Mouse (Mus musculus): ENCODE measurements around the gene Cbarp. TPM values are rescaled to one million over a fixed set of nuclear protein-coding genes. Genes with fewer than 3 reads are reported as not detected.
A peak's percentile ranks its signal among the peaks of the same experiment; 100 is the strongest.

Gene Cbarp
- total and polyA plus RNA-seq, 2 experiments from 2014 or later = 106 to 270 TPM

GRCm38 (mm10) chr10:80174705-80175104 lies 34.1 kb upstream of the Cbarp start:
- Histone ChIP-seq H3K9me3 (ENCODE audit: low read length) (no peaks in the 10 kb centered on the region), H3K27me3 (ENCODE audit: insufficient read depth, low read length) (no peaks in the 10 kb centered on the region), H3K9ac (replicated peaks; ENCODE audit: low read length) (no peak overlapping the region), H3K4me2 (ENCODE audit: low read depth, low read length) (no peak overlapping the region), H3K36me3 (ENCODE audit: insufficient read depth, low read length) (peaks cover 20% of the 10 kb centered on the region; the same call in 1 of the 2 replicates), H3K27ac (no peak overlapping the region), H3K4me1 (ENCODE audit: insufficient read depth, low read length) (no peaks in the 10 kb centered on the region), H3K4me3 (ENCODE audit: low read length) (no peak overlapping the region)
- DNase-seq (ENCODE audit: low spot score) = peak; percentile 57
- TF ChIP-seq CTCF (IDR thresholded peaks at IDR 0.05; ENCODE audit: low read depth) = peak; percentile 61
- no peak for ATAC-seq
- 51% methylated on average over 2 of the region's 2 CpGs for WGBS

GRCm38 (mm10) chr10:80173955-80174640 lies 33.5 kb upstream of the Cbarp start:
- Histone ChIP-seq H3K4me3 (ENCODE audit: low read length) (no peak overlapping the region), H3K27me3 (ENCODE audit: insufficient read depth, low read length) (no peaks in the 10 kb centered on the region), H3K27ac (no peak overlapping the region), H3K4me1 (ENCODE audit: insufficient read depth, low read length) (no peaks in the 10 kb centered on the region), H3K9me3 (ENCODE audit: low read length) (no peaks in the 10 kb centered on the region), H3K4me2 (ENCODE audit: low read depth, low read length) (no peak overlapping the region), H3K36me3 (ENCODE audit: insufficient read depth, low read length) (peaks cover 20% of the 10 kb centered on the region; the same call in 1 of the 2 replicates), H3K9ac (replicated peaks; ENCODE audit: low read length) (no peak overlapping the region)
- TF ChIP-seq CTCF (IDR thresholded peaks at IDR 0.05; ENCODE audit: low read depth) = no peak
- WGBS = 84% methylated on average over 10 of the region's 10 CpGs
- DNase-seq (ENCODE audit: low spot score) (no peak), ATAC-seq (no peak)

GRCm38 (mm10) chr10:80173358-80173757 lies 32.7 kb upstream of the Cbarp start:
- Histone ChIP-seq H3K36me3 (ENCODE audit: insufficient read depth, low read length) (peaks cover 20% of the 10 kb centered on the region; the same call in 1 of the 2 replicates), H3K4me3 (ENCODE audit: low read length) (peak overlapping the region; percentile 43), H3K4me1 (ENCODE audit: insufficient read depth, low read length) (peaks cover 3% of the 10 kb centered on the region), H3K9ac (replicated peaks; ENCODE audit: low read length) (peak overlapping the region; percentile 43; the same call in 1 of the 2 replicates), H3K4me2 (ENCODE audit: low read depth, low read length) (peak overlapping the region; percentile 71), H3K27me3 (ENCODE audit: insufficient read depth, low read length) (no peaks in the 10 kb centered on the region), H3K27ac (no peak overlapping the region; the same call in 1 of the 2 replicates), H3K9me3 (ENCODE audit: low read length) (no peaks in the 10 kb centered on the region)
- no peak for ATAC-seq
- no peak for DNase-seq (ENCODE audit: low spot score)
- no peak for TF ChIP-seq CTCF (IDR thresholded peaks at IDR 0.05; ENCODE audit: low read depth)
- 6% methylated on average over 11 of the region's 11 CpGs for WGBS

DNA sequence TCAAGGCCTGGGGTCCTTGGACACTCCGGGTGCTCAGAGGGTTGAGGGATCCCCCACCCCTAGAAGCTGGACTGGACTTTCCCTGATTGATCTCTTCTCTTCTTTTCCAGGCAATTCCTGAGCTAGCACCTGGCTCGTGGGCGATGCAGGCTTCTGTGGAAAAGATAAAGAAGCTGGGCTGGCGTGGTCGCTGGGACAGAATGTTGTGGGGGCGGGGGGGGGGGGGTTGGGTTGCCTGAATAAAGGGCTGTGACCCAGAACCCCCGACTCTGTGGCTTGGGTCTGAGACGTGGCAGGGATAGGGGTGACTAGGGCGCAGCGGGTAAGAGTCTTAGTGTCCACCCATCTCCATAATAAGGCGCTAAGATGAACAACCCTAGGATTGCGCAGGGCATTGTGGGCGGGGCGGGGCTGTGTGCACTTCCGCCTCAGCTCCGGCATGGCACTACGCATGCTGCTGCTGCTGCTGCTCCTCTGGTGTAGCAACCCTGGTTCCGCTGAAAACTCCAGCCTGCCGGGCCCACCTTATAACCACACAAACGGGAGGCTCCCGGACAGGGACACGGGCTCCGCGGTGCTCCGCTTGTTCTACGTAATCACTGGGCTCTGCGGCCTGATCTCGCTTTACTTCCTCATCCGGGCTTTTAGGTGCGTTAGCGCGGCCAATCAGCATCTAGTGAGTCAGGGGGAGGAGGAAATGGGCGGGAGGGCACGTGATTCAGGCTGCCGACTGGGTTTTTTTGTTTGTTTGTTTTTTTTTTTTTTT lies 32.1 kb upstream of the Cbarp start, which contains the start of gene 1600002K03Rik:
TSS of gene 1600002K03Rik (plus strand) at position 418 of the 766 bp plus-strand sequence.
- Histone ChIP-seq H3K27me3 (ENCODE audit: insufficient read depth, low read length) (no peaks in the 10 kb centered on the region), H3K9ac (replicated peaks; ENCODE audit: low read length) (peak within 1 kb of the TSS; percentile 43), H3K27ac (peak within 1 kb of the TSS; percentile 81), H3K36me3 (ENCODE audit: insufficient read depth, low read length) (peaks cover 20% of the 10 kb centered on the region; the same call in 1 of the 2 replicates), H3K4me2 (ENCODE audit: low read depth, low read length) (peak within 1 kb of the TSS; percentile 71), H3K4me3 (ENCODE audit: low read length) (peak within 1 kb of the TSS; percentile 43), H3K4me1 (ENCODE audit: insufficient read depth, low read length) (peaks cover 3% of the 10 kb centered on the region), H3K9me3 (ENCODE audit: low read length) (no peaks in the 10 kb centered on the region)
- DNase-seq (ENCODE audit: low spot score) (peak; percentile 94), ATAC-seq (peak; percentile 79)
- 9% methylated on average over 35 of the region's 35 CpGs for WGBS
- TF ChIP-seq CTCF (IDR thresholded peaks at IDR 0.05; ENCODE audit: low read depth) = no peak

DNA sequence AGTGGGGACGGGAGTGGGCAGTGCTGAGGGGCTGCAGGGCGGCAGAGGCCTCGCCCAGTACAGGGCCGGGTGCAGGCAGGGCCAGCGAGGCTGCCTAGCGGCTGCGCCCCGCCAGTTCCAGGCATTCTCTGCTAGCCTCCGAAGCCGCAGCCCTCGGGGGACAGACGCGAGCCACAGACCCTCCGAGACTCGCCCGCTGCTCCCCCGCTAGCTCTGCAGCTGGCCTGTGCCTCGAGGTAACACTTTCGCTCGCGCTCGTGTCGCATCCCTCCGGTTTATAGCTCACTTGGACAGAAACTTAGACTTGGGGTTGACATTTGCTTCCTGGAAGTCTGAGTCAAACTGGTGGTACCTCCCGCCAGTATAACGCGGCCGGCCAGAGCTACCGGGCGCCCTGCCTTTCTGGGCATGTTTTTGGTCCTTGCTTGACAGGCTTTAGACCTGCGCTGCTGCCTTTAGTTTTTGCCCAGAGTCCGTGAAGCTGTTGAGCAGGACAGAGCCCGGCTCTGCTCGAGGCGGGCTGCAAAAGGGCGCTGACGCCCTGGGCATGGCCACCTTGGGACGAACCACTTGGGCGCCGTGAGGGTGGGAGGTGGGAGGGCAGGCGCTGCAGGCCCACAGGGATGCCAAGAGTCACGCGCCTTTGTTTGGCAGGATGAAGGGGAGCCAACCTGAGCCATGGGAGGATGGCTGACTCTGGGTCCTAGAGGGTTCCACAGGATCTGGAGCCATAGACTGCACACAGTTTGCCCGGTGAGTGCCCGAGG lies 31.3 kb upstream of the Cbarp start:
- Histone ChIP-seq H3K27me3 (ENCODE audit: insufficient read depth, low read length) (no peaks in the 10 kb centered on the region), H3K36me3 (ENCODE audit: insufficient read depth, low read length) (peaks cover 20% of the 10 kb centered on the region; the same call in 1 of the 2 replicates), H3K9ac (replicated peaks; ENCODE audit: low read length) (peak overlapping the region; percentile 43; the same call in 1 of the 2 replicates), H3K4me2 (ENCODE audit: low read depth, low read length) (no peak overlapping the region), H3K27ac (peak overlapping the region; percentile 81), H3K9me3 (ENCODE audit: low read length) (no peaks in the 10 kb centered on the region), H3K4me1 (ENCODE audit: insufficient read depth, low read length) (peaks cover 4% of the 10 kb centered on the region), H3K4me3 (ENCODE audit: low read length) (no peak overlapping the region)
- DNase-seq (ENCODE audit: low spot score) = no peak
- no peak for TF ChIP-seq CTCF (IDR thresholded peaks at IDR 0.05; ENCODE audit: low read depth)
- WGBS = 77% methylated on average over 44 of the region's 45 CpGs
- ATAC-seq = no peak

- Histone ChIP-seq H3K4me1 (ENCODE audit: insufficient read depth, low read length) (peaks cover 9% of the 10 kb centered on the region), H3K27me3 (ENCODE audit: insufficient read depth, low read length) (no peaks in the 10 kb centered on the region), H3K27ac (no peak overlapping the region), H3K4me2 (ENCODE audit: low read depth, low read length) (no peak overlapping the region), H3K4me3 (ENCODE audit: low read length) (no peak overlapping the region), H3K9ac (replicated peaks; ENCODE audit: low read length) (no peak overlapping the region), H3K9me3 (ENCODE audit: low read length) (no peaks in the 10 kb centered on the region), H3K36me3 (ENCODE audit: insufficient read depth, low read length) (peaks cover 20% of the 10 kb centered on the region; the same call in 1 of the 2 replicates)
- 87% methylated on average over 15 of the region's 15 CpGs for WGBS
- ATAC-seq = no peak
- DNase-seq (ENCODE audit: low spot score) = no peak
- TF ChIP-seq CTCF (IDR thresholded peaks at IDR 0.05; ENCODE audit: low read depth) = no peak
Observed at GRCm38 (mm10) chr10:80171252-80171651, 30.6 kb upstream of the Cbarp start.

Measured in hindbrain, postnatal 0 days (tissue).